Mouse (Mus musculus) ES-E14 (cell line): ENCODE data around the gene Prcc.

ENCODE experiments used
- CHD2 ChIP-seq: IDR thresholded peaks from 2 replicates; pipeline ENCODE4 v1.6.1; 2014; ENCODE audit warnings: mild to moderate bottlenecking, low read depth, low read length, inconsistent platforms
- HCFC1 ChIP-seq: IDR thresholded peaks from 2 replicates; pipeline ENCODE4 v1.6.1; 2012; ENCODE audit warnings: low read length, inconsistent platforms, borderline replicate concordance; ENCODE audit not compliant: insufficient read depth
- ZC3H11A ChIP-seq: IDR thresholded peaks from 2 replicates; pipeline ENCODE4 v1.6.1; 2012; ENCODE audit warnings: low read depth, mild to moderate bottlenecking, inconsistent platforms, low read length, borderline replicate concordance

DNA sequence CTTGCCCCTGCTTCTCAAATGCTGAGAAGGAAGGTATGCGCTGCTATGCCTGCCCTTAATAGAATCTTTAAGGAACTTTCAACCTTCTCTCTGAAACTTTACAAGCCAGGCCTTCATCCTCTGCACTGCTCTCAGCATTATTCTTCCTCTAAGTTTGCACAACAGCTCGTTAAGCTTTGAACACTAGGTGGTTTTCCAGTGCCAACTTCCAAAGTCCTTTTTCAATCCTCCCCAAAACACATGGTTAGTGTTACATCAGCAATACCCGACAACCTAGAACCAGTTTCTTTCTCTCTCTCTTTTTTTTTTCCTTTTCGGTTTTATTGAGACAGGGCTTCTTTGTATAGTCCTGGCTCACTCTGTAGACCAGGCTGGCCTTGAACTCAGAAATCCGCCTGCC, 48.6 kb upstream of the Prcc start:
- no peak for TF ChIP-seq ZC3H11A
- no peak for TF ChIP-seq CHD2
- no peak for TF ChIP-seq HCFC1
